Mouse (Mus musculus) kidney, embryonic 14.5 days (tissue): ENCODE data around the gene Gas2. TPM values are rescaled to one million over a fixed set of nuclear protein-coding genes. Genes with fewer than 3 reads are reported as not detected.

Experiments
- polyA plus RNA-seq: library from polyadenylated mRNA; unstranded; fragments of >200 nt; fragmentation: Nextera tagmentation; extraction: Ambion mirVana; gene quantifications from 2 replicates; pipeline ENCODE4 v1.2.1, GENCODE M21; 2014

Gene Gas2
- polyA plus RNA-seq, 1 experiment from 2014 or later: 77.5 TPM

Other genes starting within 250 kb of the Gas2 start
- not detected in 2 replicates for gene Slc17a6, start 240.0 kb upstream of the Gas2 start, polyA plus RNA-seq
- 17.6 and 18.2 TPM in 2 replicates for gene Fancf, start 252 bp downstream of the Gas2 start, polyA plus RNA-seq
- 7.5 and 10.7 TPM in 2 replicates for gene Svip, start 144.0 kb downstream of the Gas2 start, polyA plus RNA-seq
- gene 1700015G11Rik, start 153.7 kb downstream of the Gas2 start, polyA plus RNA-seq: not detected in 2 replicates